Mouse (Mus musculus): Measurements from ENCODE around the gene Ptges3. TPM values are rescaled to one million over a fixed set of nuclear protein-coding genes. Genes with fewer than 3 reads are reported as not detected.
"Not testable (repeated sequence)": the region's sequence is repeated elsewhere in the genome, so short reads cannot be mapped to it uniquely, and the experiment has no call there.

Ptges3 gene
- polyA plus RNA-seq, 1 experiment from 2014 or later = 586 TPM

- Histone ChIP-seq H3K4me1 (replicated peaks) (peaks cover 44% of the 10 kb centered on the region), H3K36me3 (peaks cover 36% of the 10 kb centered on the region), H3K27ac (no peak overlapping the region), H3K9ac (no peak overlapping the region), H3K4me3 (replicated peaks) (no peak overlapping the region), H3K9me3 (no peaks in the 10 kb centered on the region), H3K27me3 (replicated peaks) (no peaks in the 10 kb centered on the region), H3K4me2 (replicated peaks) (no peak overlapping the region)
- ATAC-seq = no peak
- 85% methylated on average over 4 of the region's 4 CpGs for whole genome bisulfite sequencing
These were observed 17.1 kb upstream of the Ptges3 start for GRCm38 (mm10) chr10:128041636-128042035.

- Histone ChIP-seq H3K4me3 (replicated peaks) (no peak overlapping the region), H3K9ac (no peak overlapping the region), H3K27me3 (replicated peaks) (no peaks in the 10 kb centered on the region), H3K9me3 (no peaks in the 10 kb centered on the region), H3K27ac (no peak overlapping the region), H3K36me3 (peaks cover 36% of the 10 kb centered on the region), H3K4me2 (replicated peaks) (no peak overlapping the region), H3K4me1 (replicated peaks) (peaks cover 40% of the 10 kb centered on the region)
- no peak for ATAC-seq
- 87% methylated on average over 3 of the region's 3 CpGs for WGBS
These were observed 16.3 kb upstream of the Ptges3 start for GRCm38 (mm10) chr10:128042466-128042865.

DNA sequence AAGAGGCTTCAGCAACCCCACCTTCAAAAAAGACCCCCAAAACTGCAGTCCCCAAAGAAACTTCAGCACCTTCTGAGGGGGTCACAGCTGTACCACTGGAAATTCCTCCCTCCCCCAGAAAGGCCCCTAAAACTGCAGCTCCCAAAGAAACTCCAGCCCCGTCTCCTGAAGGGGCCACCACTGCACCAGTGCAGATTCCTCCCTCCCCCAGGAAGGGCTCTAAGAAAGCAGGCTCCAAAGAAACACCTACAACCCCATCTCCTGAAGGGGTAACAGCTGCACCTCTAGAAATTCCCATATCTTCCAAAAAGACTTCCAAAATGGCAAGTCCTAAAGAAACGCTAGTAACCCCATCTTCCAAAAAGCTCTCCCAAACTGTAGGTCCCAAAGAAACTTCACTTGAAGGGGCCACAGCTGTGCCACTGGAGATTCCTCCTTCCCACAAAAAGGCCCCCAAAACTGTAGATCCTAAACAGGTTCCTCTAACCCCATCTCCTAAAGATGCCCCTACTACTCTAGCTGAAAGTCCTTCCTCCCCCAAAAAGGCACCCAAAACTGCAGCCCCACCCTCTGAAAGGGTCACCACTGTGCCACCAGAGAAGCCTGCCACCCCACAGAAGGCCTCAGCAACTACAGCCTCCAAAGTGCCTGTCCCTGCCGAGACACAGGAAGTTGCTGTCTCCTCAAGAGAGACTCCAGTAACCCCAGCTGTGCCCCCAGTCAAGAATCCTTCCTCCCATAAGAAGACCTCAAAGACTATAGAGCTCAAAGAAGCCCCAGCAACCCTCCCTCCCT, 15.5 kb upstream of the Ptges3 start:
- WGBS = 58% methylated on average over 3 of the region's 3 CpGs
- H3K4me3 ChIP-seq (replicated peaks) = no peak overlapping the region
- no peak overlapping the region for H3K9ac ChIP-seq
- peaks cover 37% of the 10 kb centered on the region for H3K4me1 ChIP-seq (replicated peaks)
- H3K36me3 ChIP-seq = peaks cover 39% of the 10 kb centered on the region
- no peak for ATAC-seq
- H3K27ac ChIP-seq = no peak overlapping the region
- no peaks in the 10 kb centered on the region for H3K27me3 ChIP-seq (replicated peaks)
- H3K9me3 ChIP-seq = no peaks in the 10 kb centered on the region
- no peak overlapping the region for H3K4me2 ChIP-seq (replicated peaks)

DNA sequence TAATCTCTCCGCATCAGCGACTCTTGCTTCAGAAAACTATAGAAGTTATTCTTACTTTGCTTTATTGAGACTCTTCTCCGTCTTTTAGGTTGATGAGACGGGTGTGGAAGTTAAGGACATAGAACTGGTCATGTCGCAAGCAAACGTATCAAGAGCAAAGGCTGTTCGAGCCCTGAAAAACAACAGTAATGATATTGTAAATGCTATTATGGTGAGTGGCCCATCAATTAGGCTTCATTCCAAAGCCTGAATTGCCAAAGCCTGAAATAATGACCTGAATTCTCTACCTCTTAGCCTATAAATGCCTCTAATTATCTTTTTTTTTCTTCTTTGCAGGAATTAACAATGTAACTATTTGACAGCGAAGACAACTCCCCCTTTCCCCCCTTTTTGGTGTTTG, 10.6 kb upstream of the Ptges3 start:
- Histone ChIP-seq H3K36me3 (peaks cover 40% of the 10 kb centered on the region), H3K27ac (no peak overlapping the region), H3K4me1 (replicated peaks) (peaks cover 16% of the 10 kb centered on the region; the same call in 1 of the 2 replicates), H3K4me3 (replicated peaks) (no peak overlapping the region), H3K27me3 (replicated peaks) (no peaks in the 10 kb centered on the region), H3K4me2 (replicated peaks) (no peak overlapping the region), H3K9me3 (no peaks in the 10 kb centered on the region), H3K9ac (no peak overlapping the region)
- no peak for ATAC-seq
- WGBS = 94% methylated on average over 8 of the region's 8 CpGs

GRCm38 (mm10) chr10:128049741-128050140, 9.0 kb upstream of the Ptges3 start:
- H3K9ac ChIP-seq = no peak overlapping the region
- H3K4me1 ChIP-seq (replicated peaks) = 0 out of 2 replicates have a peak, but pooled peaks cover 3% of the 10 kb centered on the region
- H3K27me3 ChIP-seq (replicated peaks) = no peaks in the 10 kb centered on the region
- H3K27ac ChIP-seq = no peak overlapping the region
- ATAC-seq = no peak
- H3K4me2 ChIP-seq (replicated peaks) = no peak overlapping the region
- no peaks in the 10 kb centered on the region for H3K9me3 ChIP-seq
- WGBS = 100% methylated on average over 2 of the region's 2 CpGs
- no peak overlapping the region for H3K4me3 ChIP-seq (replicated peaks)
- H3K36me3 ChIP-seq = peaks cover 30% of the 10 kb centered on the region

GRCm38 (mm10) chr10:128050355-128050754, 8.4 kb upstream of the Ptges3 start:
- Histone ChIP-seq H3K36me3 (peaks cover 26% of the 10 kb centered on the region), H3K27ac (no peak overlapping the region), H3K4me3 (replicated peaks) (no peak overlapping the region), H3K4me1 (replicated peaks) (no peaks in the 10 kb centered on the region), H3K9me3 (no peaks in the 10 kb centered on the region), H3K9ac (no peak overlapping the region), H3K27me3 (replicated peaks) (no peaks in the 10 kb centered on the region), H3K4me2 (replicated peaks) (no peak overlapping the region)
- 87% methylated on average over 2 of the region's 2 CpGs for WGBS
- no peak for ATAC-seq

GRCm38 (mm10) chr10:128051589-128051988, 7.2 kb upstream of the Ptges3 start:
- Histone ChIP-seq H3K4me2 (replicated peaks) (no peak overlapping the region), H3K27ac (no peak overlapping the region), H3K4me1 (replicated peaks) (no peaks in the 10 kb centered on the region), H3K27me3 (replicated peaks) (no peaks in the 10 kb centered on the region), H3K9ac (no peak overlapping the region), H3K4me3 (replicated peaks) (no peak overlapping the region), H3K9me3 (no peaks in the 10 kb centered on the region), H3K36me3 (peaks cover 19% of the 10 kb centered on the region)
- no peak for ATAC-seq
- 95% methylated on average over 5 of the region's 5 CpGs for whole genome bisulfite sequencing

- not testable (repeated sequence) for ATAC-seq; H3K27ac ChIP-seq; H3K4me1 ChIP-seq (replicated peaks); H3K9me3 ChIP-seq; H3K27me3 ChIP-seq (replicated peaks); H3K4me3 ChIP-seq (replicated peaks); H3K9ac ChIP-seq; H3K4me2 ChIP-seq (replicated peaks)
- peaks cover 19% of the 10 kb centered on the region for H3K36me3 ChIP-seq
- WGBS = 88% methylated on average over 1 of the region's 2 CpGs
These were observed 6.6 kb upstream of the Ptges3 start for GRCm38 (mm10) chr10:128052136-128052535.

- H3K9me3 ChIP-seq = no peaks in the 10 kb centered on the region
- H3K27ac ChIP-seq = no peak overlapping the region
- no peaks in the 10 kb centered on the region for H3K27me3 ChIP-seq (replicated peaks)
- H3K4me1 ChIP-seq (replicated peaks) = 0 out of 2 replicates have a peak, but pooled peaks cover 3% of the 10 kb centered on the region
- H3K36me3 ChIP-seq = peaks cover 15% of the 10 kb centered on the region
- ATAC-seq = no peak
- H3K9ac ChIP-seq = no peak overlapping the region
- no peak overlapping the region for H3K4me3 ChIP-seq (replicated peaks)
- 91% methylated on average over 8 of the region's 8 CpGs for WGBS
- H3K4me2 ChIP-seq (replicated peaks) = no peak overlapping the region
These were observed 5.8 kb upstream of the Ptges3 start for GRCm38 (mm10) chr10:128053001-128053400.

GRCm38 (mm10) chr10:128058184-128058583, 570 bp upstream of the Ptges3 start:
- Histone ChIP-seq H3K4me1 (replicated peaks) (peaks cover 8% of the 10 kb centered on the region), H3K4me3 (replicated peaks) (peak overlapping the region; percentile 79), H3K9ac (peak overlapping the region; percentile 85), H3K9me3 (no peaks in the 10 kb centered on the region), H3K36me3 (peaks cover 3% of the 10 kb centered on the region; the same call in 1 of the 2 replicates), H3K4me2 (replicated peaks) (peak overlapping the region; percentile 84), H3K27ac (peak overlapping the region; percentile 99), H3K27me3 (replicated peaks) (no peaks in the 10 kb centered on the region)
- WGBS = under 1% methylated on average over 18 of the region's 18 CpGs
- no peak for ATAC-seq

- Histone ChIP-seq H3K9ac (peak overlapping the region; percentile 85), H3K27me3 (replicated peaks) (no peaks in the 10 kb centered on the region), H3K4me3 (replicated peaks) (peak overlapping the region; percentile 79), H3K27ac (peak overlapping the region; percentile 99), H3K36me3 (peaks cover 7% of the 10 kb centered on the region; the same call in 1 of the 2 replicates), H3K9me3 (no peaks in the 10 kb centered on the region), H3K4me1 (replicated peaks) (peaks cover 8% of the 10 kb centered on the region), H3K4me2 (replicated peaks) (peak overlapping the region; percentile 84)
- WGBS = under 1% methylated on average over 52 of the region's 62 CpGs
- peak; percentile 68 for ATAC-seq
These were observed 640 bp downstream of the Ptges3 start for GRCm38 (mm10) chr10:128059207-128059981.

GRCm38 (mm10) chr10:128061109-128061508, 2.4 kb downstream of the Ptges3 start:
- Histone ChIP-seq H3K36me3 (peaks cover 7% of the 10 kb centered on the region; the same call in 1 of the 2 replicates), H3K9ac (peak overlapping the region; percentile 40; the same call in 1 of the 2 replicates), H3K4me3 (replicated peaks) (peak overlapping the region; percentile 79; the same call in 1 of the 2 replicates)

More at GRCm38 (mm10) chr10:128061109-128061508, 2.4 kb downstream of the Ptges3 start:
- peaks cover 8% of the 10 kb centered on the region for H3K4me1 ChIP-seq (replicated peaks)
- H3K4me2 ChIP-seq (replicated peaks) = peak overlapping the region; percentile 84
- no peak overlapping the region for H3K27ac ChIP-seq
- no peak for ATAC-seq
- no peaks in the 10 kb centered on the region for H3K27me3 ChIP-seq (replicated peaks)
- H3K9me3 ChIP-seq = no peaks in the 10 kb centered on the region
- WGBS = 85% methylated on average over 5 of the region's 5 CpGs
